Mouse (Mus musculus) intestine, embryonic 15.5 days (tissue): ENCODE data around the gene Vmn1r2. TPM values are rescaled to one million over a fixed set of nuclear protein-coding genes. Genes with fewer than 3 reads are reported as not detected.

ENCODE experiments used
- polyA plus RNA-seq: library from polyadenylated mRNA; unstranded; fragments of >200 nt; fragmentation: Nextera tagmentation; extraction: Ambion mirVana; gene quantifications from 2 replicates; pipeline ENCODE4 v1.2.1, GENCODE M21; 2015

Vmn1r2 gene
- polyA plus RNA-seq, 1 experiment from 2014 or later = not detected

Other genes with a start within 250 kb of the Vmn1r2 start
- gene Vmn1r3, start 18.0 kb downstream of the Vmn1r2 start, polyA plus RNA-seq = not detected in 2 replicates